Mouse (Mus musculus): ENCODE results near the gene Tpm3. TPM values are rescaled to one million over a fixed set of nuclear protein-coding genes. Genes with fewer than 3 reads are reported as not detected.

Gene Tpm3
- 100 to 1,000 TPM; 969 to 974 TPM for polyA plus RNA-seq (2017; shearing (Covaris generic))

DNA sequence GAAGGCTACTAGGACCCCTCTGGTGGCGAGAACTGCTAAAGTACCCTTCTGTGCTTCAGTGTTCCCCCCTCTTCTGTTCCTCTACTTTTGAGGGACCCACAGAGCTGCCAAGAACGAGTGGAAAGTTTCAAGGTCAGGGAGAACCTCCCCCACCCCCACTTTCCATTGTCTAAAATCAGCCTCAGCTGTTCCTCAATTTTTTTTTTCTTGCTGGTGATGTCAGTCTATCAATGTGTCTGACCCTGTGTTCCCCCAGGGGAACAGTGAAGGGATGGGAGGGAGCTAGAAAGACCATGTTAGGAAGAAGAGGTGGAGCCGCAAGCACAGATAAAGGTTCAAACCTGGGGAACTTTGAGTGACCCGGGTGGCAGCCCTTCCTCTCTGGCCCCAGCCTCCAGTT lies at the start of gene Tpm3:
Gene Tpm3 (plus strand): TSS at position 356 of the 400 bp plus-strand sequence.

DNA sequence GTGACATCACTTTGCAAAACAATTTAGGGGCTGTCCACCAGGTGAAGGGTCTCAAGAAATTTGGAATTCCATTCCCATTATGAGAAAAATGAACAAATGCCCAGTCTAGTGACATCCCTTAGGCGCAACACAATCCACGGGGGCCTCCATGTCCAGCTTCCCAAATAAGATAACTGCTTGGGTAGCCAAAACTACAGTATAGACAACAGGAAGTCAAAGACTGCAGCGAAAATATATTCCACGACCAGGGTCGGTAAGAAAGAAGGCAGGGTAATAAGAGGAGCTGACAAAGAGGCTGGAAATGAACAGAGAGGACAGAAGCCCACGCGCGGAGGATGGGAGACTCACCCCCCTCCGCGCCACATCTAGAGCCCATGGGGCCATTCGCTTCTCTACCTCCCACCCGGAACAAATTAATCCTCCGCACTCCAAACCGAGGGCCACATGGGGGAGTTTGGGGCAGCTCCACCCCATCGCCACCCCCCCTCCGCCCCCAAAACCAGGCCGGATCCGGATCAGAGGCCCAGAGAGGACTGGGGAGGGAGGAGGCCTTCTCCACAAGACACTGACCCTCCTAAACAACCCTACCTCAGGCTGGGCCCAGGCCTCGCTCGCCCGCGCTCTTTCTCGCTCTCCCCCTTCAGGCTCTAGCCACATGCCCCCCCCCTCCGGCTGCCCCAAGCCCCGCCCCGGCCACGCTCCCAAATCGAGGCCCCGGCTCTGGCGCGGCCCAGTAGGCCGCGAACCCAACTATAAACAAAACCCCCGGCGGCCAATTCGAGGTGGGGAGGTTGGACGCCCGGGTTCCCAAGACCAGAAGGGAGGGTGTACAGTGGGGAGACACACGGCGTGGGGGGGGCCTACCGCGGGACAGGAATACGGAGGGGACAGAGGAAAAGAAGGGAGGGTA lies 20.8 kb upstream of the Tpm3 start, which contains the start of gene 4933434E20Rik:
Gene 4933434E20Rik (plus strand): TSS at position 196 of the 910 bp plus-strand sequence.

DNA sequence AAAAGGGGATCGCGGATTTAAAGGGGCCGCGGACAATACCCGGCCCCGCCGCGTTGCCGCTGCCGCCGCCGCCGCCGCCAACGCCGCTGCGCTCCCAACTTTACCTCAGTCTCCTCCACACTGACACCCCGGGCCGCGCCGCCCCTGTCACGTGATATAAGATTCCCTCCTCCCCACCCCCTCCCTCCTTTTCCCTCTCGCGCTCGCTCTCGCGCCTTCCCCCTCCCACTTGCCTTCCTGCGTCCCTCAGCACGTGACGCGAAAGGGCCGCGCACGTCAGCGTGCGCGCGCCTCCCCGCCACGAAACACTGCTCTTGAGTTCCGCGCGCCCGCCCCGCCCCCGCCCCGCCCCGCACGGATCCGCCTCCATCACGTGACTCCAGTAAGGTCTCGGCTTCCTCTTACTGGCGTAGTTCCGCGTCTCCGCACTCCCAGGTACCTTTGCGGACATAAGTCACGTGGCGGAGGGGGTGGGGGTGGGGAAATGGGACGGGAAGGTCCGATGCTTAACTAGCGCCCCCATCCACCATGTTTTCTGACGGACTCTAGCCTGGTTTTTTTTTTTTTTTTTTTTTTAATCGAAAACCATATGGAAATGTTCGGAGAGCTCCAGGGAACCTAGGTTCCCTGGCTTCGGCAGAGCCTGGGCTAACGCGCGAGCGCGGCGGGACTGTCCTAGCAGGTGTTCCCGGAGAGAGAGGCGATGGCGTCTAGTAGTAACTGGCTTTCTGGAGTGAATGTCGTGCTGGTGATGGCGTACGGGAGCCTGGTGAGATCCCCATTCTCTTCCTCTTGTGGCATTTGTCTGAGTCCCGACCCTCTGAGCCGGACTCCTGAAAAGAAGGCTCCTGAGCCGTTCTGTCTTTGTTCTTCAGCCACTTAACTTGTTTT lies 19.9 kb upstream of the Tpm3 start, which contains the start of gene Ubap2l:
Gene Ubap2l (minus strand): TSS at position 278 of the 891 bp plus-strand sequence.

DNA sequence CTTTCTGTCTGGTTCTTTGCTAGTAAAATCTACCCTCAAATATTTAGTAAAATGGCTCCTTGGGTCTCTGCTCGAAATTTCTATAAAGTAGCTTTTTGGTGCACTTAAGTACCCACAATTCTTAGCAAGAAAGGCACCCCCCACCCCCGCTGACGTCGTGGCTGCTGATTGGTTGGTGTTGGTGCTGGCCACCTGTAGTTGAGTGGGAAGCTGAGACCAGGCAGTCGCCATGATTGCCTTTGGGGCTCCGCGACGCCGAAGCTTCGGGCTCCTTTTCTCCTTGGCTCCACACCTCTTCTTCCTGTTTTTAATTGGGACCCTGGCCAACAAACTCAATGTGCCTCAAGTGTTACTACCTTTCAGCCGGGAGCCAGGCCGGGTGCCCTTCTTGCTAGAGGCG lies 31.5 kb downstream of the Tpm3 start, which contains the start of gene Nup210l:
Gene Nup210l (plus strand): TSS at position 195 of the 400 bp plus-strand sequence.

Other genes with a start within 250 kb of the Tpm3 start
- 1 to 10 TPM; 3.5 to 6.2 TPM for gene She, start 241.3 kb upstream of the Tpm3 start, polyA plus RNA-seq (2017; shearing (Covaris generic))
- 10 to 100 TPM; 65.1 to 73.1 TPM for gene Il6ra, start 159.5 kb upstream of the Tpm3 start, polyA plus RNA-seq (2017; shearing (Covaris generic))
- gene Atp8b2, start 109.1 kb upstream of the Tpm3 start, polyA plus RNA-seq (2017; shearing (Covaris generic)): 100 to 1,000 TPM in 1 of 2 experiments, 10 to 100 TPM in 1; 70.8 to 115 TPM
- 10 to 100 TPM; 77.1 to 81.7 TPM for gene Hax1, start 73.9 kb upstream of the Tpm3 start, polyA plus RNA-seq (2017; shearing (Covaris generic))
- 100 to 1,000 TPM; 124 to 127 TPM for gene 4933434E20Rik, start 21.0 kb upstream of the Tpm3 start, polyA plus RNA-seq (2017; shearing (Covaris generic))
- 100 to 1,000 TPM; 164 to 179 TPM for gene Ubap2l, start 20.0 kb upstream of the Tpm3 start, polyA plus RNA-seq (2017; shearing (Covaris generic))
- gene Nup210l, start 31.5 kb downstream of the Tpm3 start, polyA plus RNA-seq (2017; shearing (Covaris generic)): under 1 TPM; 0.23 to 0.26 TPM
- gene Rps27, start 141.0 kb downstream of the Tpm3 start, polyA plus RNA-seq (2017; shearing (Covaris generic)): 1,000 to 10,000 TPM; 1,234 to 2,547 TPM
- gene Rab13, start 141.0 kb downstream of the Tpm3 start, polyA plus RNA-seq (2017; shearing (Covaris generic)): under 1 TPM in 1 of 2 experiments, not detected in 1; 0.28 TPM
- 100 to 1,000 TPM; 132 to 181 TPM for gene Jtb, start 158.9 kb downstream of the Tpm3 start, polyA plus RNA-seq (2017; shearing (Covaris generic))
- not detected for gene Creb3l4, start 170.9 kb downstream of the Tpm3 start, polyA plus RNA-seq (2017; shearing (Covaris generic))
- 1 to 10 TPM; 3.1 to 3.9 TPM for gene Slc39a1, start 175.5 kb downstream of the Tpm3 start, polyA plus RNA-seq (2017; shearing (Covaris generic))
- gene Crtc2, start 181.5 kb downstream of the Tpm3 start, polyA plus RNA-seq (2017; shearing (Covaris generic)): 10 to 100 TPM; 84.5 to 85.4 TPM
- 10 to 100 TPM; 22.4 to 43.4 TPM for gene Dennd4b, start 192.5 kb downstream of the Tpm3 start, polyA plus RNA-seq (2017; shearing (Covaris generic))
- 10 to 100 TPM in 1 of 2 experiments, 1 to 10 TPM in 1; 9.1 to 13.3 TPM for gene Gatad2b, start 220.5 kb downstream of the Tpm3 start, polyA plus RNA-seq (2017; shearing (Covaris generic))

All from activated CD4-positive, CD25-positive, alpha-beta regulatory T cell (primary cell).